In genomic region chr8:5262316-5262715, GRCm38 (mm10) we compare ENCODE assay signal across 28 mouse cellular contexts.
A peak's percentile ranks its signal among the peaks of the same experiment; 100 is the strongest.
DNase-seq lines count a peak whose midpoint lies in the region; ATAC-seq and TF ChIP-seq lines count a peak whose summit lies in the region.
"Had no signal": no experiment of that assay in that cellular context is flagged by ENCODE, and none has a peak within 500 bp of the region (broad histone marks: within the 10 kb centered on the region; RNA-seq: fewer than 3 reads in every experiment).

No protein-coding gene starts in this region.

- DNase-seq in cerebellum, postnatal 14 days: peak; percentile 2 to 10
- no peak for DNase-seq in cerebellum, adult 9-11 months
- DNase-seq in lung, embryonic 14.5 days: peak; percentile 58
- no peak for DNase-seq in lung, postnatal 25 days (ENCODE audit: low spot score)
- peak; percentile 44 for DNase-seq in brain, embryonic 14.5 days (ENCODE audit: low read depth)
- DNase-seq in stomach, postnatal 0 days (ENCODE audit: low spot score): no peak
- DNase-seq in thymus, postnatal 14 days: no peak
- DNase-seq: adrenal gland, adult 8-10 months; cerebellum, adult 11 months; cerebellum, adult 9-10 months; gastrocnemius, postnatal 14 days; heart, postnatal 14 days; kidney, adult 18-20 months; kidney, postnatal 25 days; liver had no signal

- no peaks in the 10 kb centered on the region for H3K9me3 ChIP-seq in lung, embryonic 14.5 days (ENCODE audit: low read depth, low read length)
- H3K9me3 ChIP-seq in stomach, postnatal 0 days (ENCODE audit: control insufficient read depth, low read length): no peaks in the 10 kb centered on the region
- H3K9me3 ChIP-seq: embryonic facial prominence, embryonic 12.5 days; forebrain, embryonic 12.5 days; hindbrain, embryonic 10.5 days; hindbrain, embryonic 15.5 days; kidney, embryonic 15.5 days; liver, embryonic 15.5 days; neural tube, embryonic 13.5 days had no signal

- H3K36me3 ChIP-seq in lung, embryonic 14.5 days (ENCODE audit: insufficient read depth): no peaks in the 10 kb centered on the region
- no peaks in the 10 kb centered on the region for H3K36me3 ChIP-seq in stomach, postnatal 0 days (ENCODE audit: control insufficient read depth, insufficient read depth, low read length)
- H3K36me3 ChIP-seq: embryonic facial prominence, embryonic 12.5 days; forebrain, embryonic 12.5 days; hindbrain, embryonic 10.5 days; hindbrain, embryonic 15.5 days; kidney, embryonic 15.5 days; liver, embryonic 15.5 days; neural tube, embryonic 13.5 days had no signal

- H3K4me2 ChIP-seq in lung, embryonic 14.5 days: no peak overlapping the region
- H3K4me2 ChIP-seq in stomach, postnatal 0 days (replicated peaks; ENCODE audit: low read depth): no peak overlapping the region
- H3K4me2 ChIP-seq: embryonic facial prominence, embryonic 12.5 days; forebrain, embryonic 12.5 days; hindbrain, embryonic 15.5 days; kidney, embryonic 15.5 days; liver, embryonic 15.5 days; neural tube, embryonic 13.5 days had no signal

- H3K27ac ChIP-seq in lung, embryonic 14.5 days (ENCODE audit: low read depth): no peak overlapping the region
- H3K27ac ChIP-seq in stomach, postnatal 0 days (replicated peaks): no peak overlapping the region
- H3K27ac ChIP-seq: embryonic facial prominence, embryonic 12.5 days; forebrain, embryonic 12.5 days; hindbrain, embryonic 10.5 days; hindbrain, embryonic 15.5 days; kidney, embryonic 15.5 days; left cerebral cortex, adult 2 months; liver, embryonic 15.5 days; macrophage; neural tube, embryonic 13.5 days had no signal

- no peak for TF ChIP-seq POLR2A in brain, embryonic 14.5 days (IDR thresholded peaks at IDR 0.05; ENCODE audit: borderline replicate concordance, extremely low read depth, insufficient read depth, insufficient read length, poor library complexity, severe bottlenecking)

- no peaks in the 10 kb centered on the region for H3K4me1 ChIP-seq in lung, embryonic 14.5 days (ENCODE audit: insufficient read depth)
- H3K4me1 ChIP-seq in stomach, postnatal 0 days (replicated peaks; ENCODE audit: control insufficient read depth, insufficient read depth): no peaks in the 10 kb centered on the region
- H3K4me1 ChIP-seq: embryonic facial prominence, embryonic 12.5 days; forebrain, embryonic 12.5 days; hindbrain, embryonic 10.5 days; hindbrain, embryonic 15.5 days; kidney, embryonic 15.5 days; liver, embryonic 15.5 days; neural tube, embryonic 13.5 days had no signal

- peak; percentile 47; the same call in 1 of the 2 replicates for ATAC-seq in lung, embryonic 14.5 days (ENCODE audit: insufficient read depth)
- no peak for ATAC-seq in stomach, postnatal 0 days (ENCODE audit: low FRiP score, low TSS enrichment)
- ATAC-seq: activated CD4-positive, CD25-positive, alpha-beta regulatory T cell, adult 4 months; lung, postnatal 0 days; midbrain, embryonic 16.5 days had no signal

- 26% methylated on average over 1 of the region's 1 CpGs for WGBS in lung, embryonic 14.5 days
- 41% methylated on average over 1 of the region's 1 CpGs for whole genome bisulfite sequencing in stomach, postnatal 0 days

- no peak for TF ChIP-seq CTCF in lung, embryonic 14.5 days (IDR thresholded peaks at IDR 0.05; ENCODE audit: low read depth)
- TF ChIP-seq CTCF in brain, embryonic 14.5 days (IDR thresholded peaks at IDR 0.05; ENCODE audit: borderline replicate concordance, extremely low read depth, insufficient read depth, insufficient read length): no peak
- TF ChIP-seq CTCF in stomach, postnatal 0 days (IDR thresholded peaks at IDR 0.05; ENCODE audit: low read depth): 0 out of 2 replicates have a peak, but pooled peaks have one; percentile 7

- H3K9ac ChIP-seq in lung, embryonic 14.5 days: no peak overlapping the region
- H3K9ac ChIP-seq in stomach, postnatal 0 days (ENCODE audit: low read length): no peak overlapping the region
- H3K9ac ChIP-seq: embryonic facial prominence, embryonic 12.5 days; forebrain, embryonic 12.5 days; hindbrain, embryonic 15.5 days; kidney, embryonic 15.5 days; liver, embryonic 15.5 days; neural tube, embryonic 13.5 days had no signal

- H3K27me3 ChIP-seq in lung, embryonic 14.5 days (ENCODE audit: insufficient read depth, low read length): no peaks in the 10 kb centered on the region
- no peaks in the 10 kb centered on the region for H3K27me3 ChIP-seq in stomach, postnatal 0 days (ENCODE audit: control insufficient read depth, insufficient read depth, low read length)
- H3K27me3 ChIP-seq: CH12.LX; embryonic facial prominence, embryonic 12.5 days; forebrain, embryonic 12.5 days; hindbrain, embryonic 15.5 days; kidney, embryonic 15.5 days; liver, embryonic 15.5 days; neural tube, embryonic 13.5 days had no signal

- TF ChIP-seq EP300 in stomach, postnatal 0 days (optimal IDR thresholded peaks at IDR 0.05): no peak

- no peak overlapping the region for H3K4me3 ChIP-seq in lung, embryonic 14.5 days (ENCODE audit: low read depth, low read length)
- no peak overlapping the region for H3K4me3 ChIP-seq in stomach, postnatal 0 days (ENCODE audit: low read depth, low read length)
- H3K4me3 ChIP-seq: embryonic facial prominence, embryonic 12.5 days; forebrain, embryonic 12.5 days; hindbrain, embryonic 10.5 days; hindbrain, embryonic 15.5 days; kidney, embryonic 15.5 days; left cerebral cortex, adult 2 months; liver, embryonic 15.5 days; neural tube, embryonic 13.5 days had no signal

Comparison
In these comparisons a context has a peak if more than half of its experiments do, and no peak if none do; other contexts are left out.
1. DNase-seq: peak in cerebellum, postnatal 14 days (2 of 2), lung, embryonic 14.5 days (single experiment) and brain, embryonic 14.5 days (single experiment); none in cerebellum, adult 9-11 months (single experiment), lung, postnatal 25 days (single experiment), stomach, postnatal 0 days (single experiment) and thymus, postnatal 14 days (single experiment).